8 mouse cellular contexts compared by ENCODE assay signal in the genomic region with DNA sequence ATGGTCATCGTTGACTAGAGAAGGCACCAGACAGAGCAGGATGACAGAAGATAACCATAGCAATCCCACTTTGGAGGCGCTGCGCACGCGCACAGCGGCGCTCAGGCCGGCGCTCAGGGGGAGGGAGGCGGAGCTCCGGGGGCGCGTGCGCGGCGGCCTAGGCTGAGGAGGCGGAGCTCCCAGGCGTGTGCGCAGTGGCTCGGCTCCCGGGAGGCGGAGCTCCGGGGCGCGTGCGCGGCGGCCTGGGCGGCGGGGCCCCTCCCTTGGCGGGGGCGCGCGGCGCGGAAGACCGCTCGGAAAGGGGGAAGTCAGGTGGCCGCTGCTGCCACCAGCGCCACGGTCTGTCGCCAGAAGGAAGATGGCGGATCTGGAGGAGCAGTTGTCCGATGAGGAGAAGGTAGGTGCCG. TPM values are rescaled to one million over a fixed set of nuclear protein-coding genes. Genes with fewer than 3 reads are reported as not detected.
DNase-seq lines count a peak whose midpoint lies in the region; ATAC-seq and TF ChIP-seq lines count a peak whose summit lies in the region.

No protein-coding gene starts in this region.

- H3K36me3 ChIP-seq in heart, embryonic 12.5 days, result peaks cover 4% of the 10 kb centered on the region
- H3K36me3 ChIP-seq in kidney, postnatal 0 days (ENCODE audit: insufficient read depth, low read length), result no peaks in the 10 kb centered on the region
- H3K36me3 ChIP-seq in liver, embryonic 11.5 days (ENCODE audit: control insufficient read depth, insufficient read depth, low read length), result peaks cover 4% of the 10 kb centered on the region
- H3K36me3 ChIP-seq in stomach, embryonic 14.5 days (ENCODE audit: control insufficient read depth, insufficient read depth, low read length), result no peaks in the 10 kb centered on the region

- ATAC-seq in erythroblast, adult 5-6 weeks (replicated peaks; ENCODE audit: low FRiP score, poor library complexity, severe bottlenecking), result peak; percentile 95
- ATAC-seq in heart, embryonic 12.5 days (ENCODE audit: insufficient number of reproducible peaks, low FRiP score), result peak; percentile 97
- peak; percentile 96 for ATAC-seq in kidney, postnatal 0 days (replicated peaks; ENCODE audit: low FRiP score, low read depth)
- peak; percentile 94 for ATAC-seq in liver, embryonic 11.5 days (replicated peaks; ENCODE audit: low FRiP score)
- ATAC-seq in stomach, embryonic 14.5 days (ENCODE audit: insufficient number of reproducible peaks, insufficient read depth, low FRiP score, low read depth), result peak; percentile 95

- peaks cover 15% of the 10 kb centered on the region for H3K4me1 ChIP-seq in heart, embryonic 12.5 days (replicated peaks)
- 0 out of 2 replicates have a peak, but pooled peaks cover 5% of the 10 kb centered on the region for H3K4me1 ChIP-seq in kidney, postnatal 0 days (replicated peaks; ENCODE audit: insufficient read depth, low read length)
- H3K4me1 ChIP-seq in liver, embryonic 11.5 days (replicated peaks; ENCODE audit: control insufficient read depth, insufficient read depth, low read length), result peaks cover 16% of the 10 kb centered on the region
- peaks cover 10% of the 10 kb centered on the region; the same call in 1 of the 2 replicates for H3K4me1 ChIP-seq in stomach, embryonic 14.5 days (ENCODE audit: control insufficient read depth, insufficient read depth, low read length)

- peak overlapping the region; percentile 76 for H3K4me2 ChIP-seq in heart, embryonic 12.5 days
- H3K4me2 ChIP-seq in kidney, postnatal 0 days (ENCODE audit: low read length), result peak overlapping the region; percentile 74
- peak overlapping the region; percentile 60 for H3K4me2 ChIP-seq in liver, embryonic 11.5 days
- H3K4me2 ChIP-seq in stomach, embryonic 14.5 days (replicated peaks; ENCODE audit: low read depth, low read length), result 0 out of 2 replicates have a peak overlapping the region, but pooled peaks have one; percentile 28

- peak overlapping the region; percentile 100 for H3K27ac ChIP-seq in heart, embryonic 12.5 days (ENCODE audit: poor library complexity, severe bottlenecking)
- H3K27ac ChIP-seq in kidney, postnatal 0 days, result peak overlapping the region; percentile 98
- peak overlapping the region; percentile 97 for H3K27ac ChIP-seq in liver, embryonic 11.5 days (ENCODE audit: low read depth, low read length)
- peak overlapping the region; percentile 96 for H3K27ac ChIP-seq in stomach, embryonic 14.5 days (ENCODE audit: low read length)

- H3K4me3 ChIP-seq in heart, embryonic 12.5 days, result peak overlapping the region; percentile 99
- peak overlapping the region; percentile 91 for H3K4me3 ChIP-seq in kidney, postnatal 0 days (replicated peaks; ENCODE audit: low read depth, low read length)
- H3K4me3 ChIP-seq in liver, embryonic 11.5 days (ENCODE audit: low read depth, low read length), result peak overlapping the region; percentile 96
- H3K4me3 ChIP-seq in stomach, embryonic 14.5 days (ENCODE audit: low read depth, low read length), result peak overlapping the region; percentile 80

- WGBS in heart, embryonic 12.5 days, result under 1% methylated on average over 37 of the region's 45 CpGs
- WGBS in kidney, postnatal 0 days, result 1% methylated on average over 37 of the region's 45 CpGs
- under 1% methylated on average over 36 of the region's 45 CpGs for WGBS in liver, embryonic 11.5 days
- WGBS in stomach, embryonic 14.5 days, result under 1% methylated on average over 39 of the region's 45 CpGs

- H3K9ac ChIP-seq in heart, embryonic 12.5 days, result peak overlapping the region; percentile 99
- peak overlapping the region; percentile 99 for H3K9ac ChIP-seq in kidney, postnatal 0 days (ENCODE audit: low read depth, low read length)
- H3K9ac ChIP-seq in liver, embryonic 11.5 days (ENCODE audit: low read depth, low read length), result peak overlapping the region; percentile 98
- H3K9ac ChIP-seq in stomach, embryonic 14.5 days (replicated peaks; ENCODE audit: low read depth, low read length), result peak overlapping the region; percentile 93

- no peak for TF ChIP-seq CTCF in kidney, postnatal 0 days (IDR thresholded peaks at IDR 0.05; ENCODE audit: low read depth)

- no peaks in the 10 kb centered on the region for H3K27me3 ChIP-seq in heart, embryonic 12.5 days (replicated peaks)
- no peaks in the 10 kb centered on the region for H3K27me3 ChIP-seq in kidney, postnatal 0 days (ENCODE audit: insufficient read depth, low read length)
- H3K27me3 ChIP-seq in liver, embryonic 11.5 days (replicated peaks; ENCODE audit: control insufficient read depth, insufficient read depth, low read length), result no peaks in the 10 kb centered on the region
- no peaks in the 10 kb centered on the region for H3K27me3 ChIP-seq in stomach, embryonic 14.5 days (ENCODE audit: control insufficient read depth, insufficient read depth, low read length)

- H3K9me3 ChIP-seq in heart, embryonic 12.5 days (replicated peaks), result no peaks in the 10 kb centered on the region
- H3K9me3 ChIP-seq in kidney, postnatal 0 days (replicated peaks; ENCODE audit: low read length), result no peaks in the 10 kb centered on the region
- H3K9me3 ChIP-seq in liver, embryonic 11.5 days (ENCODE audit: control insufficient read depth, low read length), result no peaks in the 10 kb centered on the region
- H3K9me3 ChIP-seq in stomach, embryonic 14.5 days (ENCODE audit: control insufficient read depth, low read depth, low read length), result no peaks in the 10 kb centered on the region

- peak; percentile 97 to 98 for DNase-seq in B cell, adult 2 months
- DNase-seq in brain, adult 2 months (ENCODE audit: low read depth, low spot score), result peak; percentile 98
- DNase-seq in kidney, postnatal 0 days (ENCODE audit: low spot score), result peak; percentile 95
- peak; percentile 94 for DNase-seq in liver, embryonic 11.5 days (ENCODE audit: low spot score)
- DNase-seq in naive thymus-derived CD4-positive, alpha-beta T cell, adult 2 months (ENCODE audit: low read depth), result peak; percentile 97

RNA-seq across cellular contexts. Expression of a gene that starts 0.7 kb away (rescaled TPM):
- 84.5 and 87.1 TPM in 2 replicates for total RNA-seq in erythroblast, adult 5-6 weeks (2015; ENCODE audit: low replicate concordance)
- total RNA-seq in erythroblast, adult 5-6 weeks (2017; ENCODE audit: low replicate concordance), result 87.0 and 89.0 TPM in 2 replicates
- 223 and 232 TPM in 2 replicates for polyA plus RNA-seq in heart, embryonic 12.5 days (2016; fragmentation: Nextera tagmentation; extraction: Ambion mirVana)
- 218 and 225 TPM in 2 replicates for polyA plus RNA-seq in kidney, postnatal 0 days (2015; fragmentation: Nextera tagmentation; extraction: Ambion mirVana)
- 164 and 186 TPM in 2 replicates for polyA plus RNA-seq in liver, embryonic 11.5 days (2014; fragmentation: Nextera tagmentation; extraction: Ambion mirVana)
- polyA plus RNA-seq in stomach, embryonic 14.5 days (2014; fragmentation: Nextera tagmentation; extraction: Ambion mirVana), result 242 and 253 TPM in 2 replicates

RNA-seq across cellular contexts. Expression of a gene that starts 56.0 kb away (rescaled TPM):
- 29.0 and 73.4 TPM in 2 replicates for total RNA-seq in erythroblast, adult 5-6 weeks (2015; ENCODE audit: low replicate concordance)
- 73.5 and 90.6 TPM in 2 replicates for total RNA-seq in erythroblast, adult 5-6 weeks (2017; ENCODE audit: low replicate concordance)
- polyA plus RNA-seq in heart, embryonic 12.5 days (2016; fragmentation: Nextera tagmentation; extraction: Ambion mirVana), result 29.6 and 30.0 TPM in 2 replicates
- polyA plus RNA-seq in kidney, postnatal 0 days (2015; fragmentation: Nextera tagmentation; extraction: Ambion mirVana), result 18.4 and 19.4 TPM in 2 replicates
- polyA plus RNA-seq in liver, embryonic 11.5 days (2014; fragmentation: Nextera tagmentation; extraction: Ambion mirVana), result 16.9 and 18.6 TPM in 2 replicates
- 26.6 and 29.9 TPM in 2 replicates for polyA plus RNA-seq in stomach, embryonic 14.5 days (2014; fragmentation: Nextera tagmentation; extraction: Ambion mirVana)

Comparison
In these comparisons a context has a peak if more than half of its experiments do, and no peak if none do; other contexts are left out.
1. Peak in every context shown above with its lines: DNase-seq, ATAC-seq, H3K4me3 ChIP-seq and H3K27ac ChIP-seq.